Mouse (Mus musculus) MEL (cell line): Measurements from ENCODE around the gene Tmem109. TPM values are rescaled to one million over a fixed set of nuclear protein-coding genes. Genes with fewer than 3 reads are reported as not detected.
A peak's percentile ranks its signal among the peaks of the same experiment; 100 is the strongest.

Source experiments
- DNase-seq: peaks from one replicate; pipeline ENCODE4 v3.0.0; 2011; ENCODE audit warnings: low read depth, low spot score
- H3K27ac ChIP-seq: 2 replicates; pipeline ENCODE4 v1.5.1; 2012; ENCODE audit warnings: low read depth, mild to moderate bottlenecking, control low read depth, low read length, moderate library complexity; ENCODE audit not compliant: control insufficient read depth
- H3K27me3 ChIP-seq, 2 experiments: fragments of 150-350 bp in 1 of 2; sonication (generic) in 1 of 2; 2 replicates each; pipeline ENCODE4 v1.6.1; 2012; ENCODE audit warnings: low read length in 2 of 2, mild to moderate bottlenecking in 2 of 2, improper control_type of control experiment in 1 of 2, moderate library complexity in 1 of 2; ENCODE audit not compliant: insufficient read depth in 2 of 2, control insufficient read depth in 1 of 2
- H3K36me3 ChIP-seq, 2 experiments: 2 replicates each; pipeline ENCODE4 v1.6.1; 2012 to 2014; ENCODE audit warnings: low read length in 2 of 2, improper control_type of control experiment in 1 of 2, inconsistent platforms in 1 of 2, mild to moderate bottlenecking in 1 of 2; ENCODE audit not compliant: insufficient read depth in 2 of 2, control insufficient read depth in 1 of 2
- H3K4me1 ChIP-seq, 2 experiments: fragments of 150-350 bp in 1 of 2; sonication (generic) in 1 of 2; 2 replicates each; pipeline ENCODE4 v1.6.1; 2012; ENCODE audit warnings: low read length in 2 of 2, improper control_type of control experiment in 1 of 2, mild to moderate bottlenecking in 1 of 2; ENCODE audit not compliant: insufficient read depth in 2 of 2, control insufficient read depth in 1 of 2
- H3K4me3 ChIP-seq, 2 experiments: fragments of 150-350 bp in 1 of 2; sonication (generic) in 1 of 2; 2 replicates each; pipeline ENCODE4 v1.5.1; 2012; ENCODE audit warnings: low read depth in 2 of 2, low read length in 2 of 2, mild to moderate bottlenecking in 2 of 2, moderate library complexity in 2 of 2, control low read depth in 1 of 2, improper control_type of control experiment in 1 of 2; ENCODE audit not compliant: control insufficient read depth in 1 of 2, insufficient read depth in 1 of 2
- H3K79me2 ChIP-seq: 2 replicates; pipeline ENCODE4 v1.6.1; 2012; ENCODE audit warnings: mild to moderate bottlenecking, low read length, moderate library complexity; ENCODE audit not compliant: control insufficient read depth, poor library complexity, insufficient read depth
- H3K9ac ChIP-seq: 2 replicates; pipeline ENCODE4 v1.6.1; 2012; ENCODE audit warnings: low read depth, mild to moderate bottlenecking, control low read depth, low read length, moderate library complexity; ENCODE audit not compliant: control insufficient read depth, poor library complexity, severe bottlenecking
- H3K9me3 ChIP-seq: fragments of 150-350 bp; sonication (generic); replicated peaks from 2 replicates; pipeline ENCODE4 v1.6.1; 2012; ENCODE audit warnings: mild to moderate bottlenecking, low read length, improper control_type of control experiment, moderate library complexity; ENCODE audit not compliant: insufficient read depth
- BHLHE40 ChIP-seq: IDR thresholded peaks from 2 replicates; pipeline ENCODE4 v1.6.1; 2012; ENCODE audit warnings: low read depth, mild to moderate bottlenecking, inconsistent platforms, low read length, improper control_type of control experiment, borderline replicate concordance
- CHD1 ChIP-seq: IDR thresholded peaks from 2 replicates; pipeline ENCODE4 v1.6.1; 2012; ENCODE audit warnings: low read depth, mild to moderate bottlenecking, inconsistent platforms, low read length, improper control_type of control experiment
- CHD2 ChIP-seq: IDR thresholded peaks from 2 replicates; pipeline ENCODE4 v1.6.1; 2011; ENCODE audit warnings: low read length, improper control_type of control experiment
- ELF1 ChIP-seq: IDR thresholded peaks from 2 replicates; pipeline ENCODE4 v1.6.1; 2014; ENCODE audit warnings: low read depth, mild to moderate bottlenecking, inconsistent platforms, low read length, improper control_type of control experiment, moderate library complexity
- ETS1 ChIP-seq: IDR thresholded peaks from 2 replicates; pipeline ENCODE4 v1.6.1; 2012; ENCODE audit warnings: low read depth, mild to moderate bottlenecking, inconsistent platforms, low read length, improper control_type of control experiment, moderate library complexity
- GATA1 ChIP-seq: IDR thresholded peaks from 2 replicates; pipeline ENCODE4 v1.6.1; 2011; ENCODE audit warnings: low read depth, low read length, improper control_type of control experiment
- JUND ChIP-seq: IDR thresholded peaks from 2 replicates; pipeline ENCODE4 v1.6.1; 2011; ENCODE audit warnings: low read depth, mild to moderate bottlenecking, improper control_type of control experiment, low read length
- KAT2A ChIP-seq: conservative IDR thresholded peaks from 2 replicates; pipeline ENCODE4 v1.6.1; 2012; ENCODE audit warnings: low read depth, low read length, improper control_type of control experiment, inconsistent platforms
- MAFK ChIP-seq: IDR thresholded peaks from 2 replicates; pipeline ENCODE4 v1.6.1; 2011; ENCODE audit warnings: low read depth, mild to moderate bottlenecking, low read length, improper control_type of control experiment, borderline replicate concordance
- MAX ChIP-seq: IDR thresholded peaks from 2 replicates; pipeline ENCODE4 v1.6.1; 2011; ENCODE audit warnings: low read length, improper control_type of control experiment
- MAZ ChIP-seq: IDR thresholded peaks from 2 replicates; pipeline ENCODE4 v1.6.1; 2012; ENCODE audit warnings: low read depth, mild to moderate bottlenecking, inconsistent platforms, low read length, improper control_type of control experiment
- MEF2A ChIP-seq: IDR thresholded peaks from 2 replicates; pipeline ENCODE4 v1.6.1; 2014; ENCODE audit warnings: low read depth, mild to moderate bottlenecking, inconsistent platforms, low read length, improper control_type of control experiment; ENCODE audit not compliant: poor library complexity, insufficient replicate concordance, severe bottlenecking; ENCODE audit errors: extremely low read depth
- POLR2AphosphoS2 ChIP-seq: IDR thresholded peaks from 2 replicates; pipeline ENCODE4 v1.6.1; 2011; ENCODE audit warnings: low read length, improper control_type of control experiment
- POLR2AphosphoS5 ChIP-seq: IDR thresholded peaks from 2 replicates; pipeline ENCODE4 v1.6.1; 2012; ENCODE audit warnings: low read depth, borderline replicate concordance, mild to moderate bottlenecking, inconsistent platforms, low read length, moderate library complexity, mixed read lengths
- SIN3A ChIP-seq: IDR thresholded peaks from 2 replicates; pipeline ENCODE4 v1.6.1; 2012; ENCODE audit warnings: low read length, improper control_type of control experiment, inconsistent platforms
- TBP ChIP-seq: IDR thresholded peaks from 2 replicates; pipeline ENCODE4 v1.8.0; 2011; ENCODE audit warnings: low read depth, low read length, improper control_type of control experiment
- TCF12 ChIP-seq: IDR thresholded peaks from 2 replicates; pipeline ENCODE4 v1.6.1; 2014; ENCODE audit warnings: low read depth, mild to moderate bottlenecking, inconsistent platforms, low read length, improper control_type of control experiment, moderate library complexity
- UBTF ChIP-seq: IDR thresholded peaks from 2 replicates; pipeline ENCODE4 v1.6.1; 2012; ENCODE audit warnings: low read depth, mild to moderate bottlenecking, inconsistent platforms, low read length, improper control_type of control experiment, moderate library complexity, borderline replicate concordance; ENCODE audit not compliant: insufficient read depth
- USF1 ChIP-seq: IDR thresholded peaks from 2 replicates; pipeline ENCODE4 v1.6.1; 2014; ENCODE audit warnings: low read depth, mild to moderate bottlenecking, inconsistent platforms, low read length, improper control_type of control experiment, moderate library complexity
- ZKSCAN1 ChIP-seq: IDR thresholded peaks from 2 replicates; pipeline ENCODE4 v1.6.1; 2012; ENCODE audit warnings: low read depth, mild to moderate bottlenecking, inconsistent platforms, low read length, improper control_type of control experiment, moderate library complexity
- polyA plus RNA-seq, 2 experiments: library from polyadenylated mRNA; stranded (reverse) in 1 of 2; unstranded in 1 of 2; fragments of >175 nt in 1 of 2; fragments of >200 nt in 1 of 2; gene quantifications; 2 replicates each; pipeline versions ENCODE4 v1.2.1 to v1.2.4; 2012; ENCODE audit warnings: low replicate concordance in 2 of 2, low read depth in 1 of 2; ENCODE audit not compliant: insufficient read length in 2 of 2, insufficient read depth in 1 of 2, missing spikeins in 1 of 2
- total RNA-seq: library from RNA; depleted of rRNA; stranded (reverse); fragments of 300-350 nt; gene quantifications from 2 replicates; pipeline ENCODE4 v1.2.3, GENCODE M21; 2012

Gene Tmem109
- total and polyA plus RNA-seq, 3 experiments, result 30.4 to 42.4 TPM; not detected in 1

- TF ChIP-seq SIN3A (no peak), POLR2AphosphoS2 (no peak), TBP (no peak), MAX (no peak), UBTF (no peak), ZKSCAN1 (no peak), TCF12 (no peak), MEF2A (no peak), BHLHE40 (no peak), MAZ (no peak), MAFK (no peak), CHD1 (no peak), ELF1 (no peak), CHD2 (no peak), ETS1 (no peak), JUND (no peak), POLR2AphosphoS5 (no peak), GATA1 (no peak)
- Histone ChIP-seq H3K27ac (no peak overlapping the region), H3K4me3 (peak overlapping the region; percentile 69 to 97), H3K27me3 (no peaks in the 10 kb centered on the region), H3K36me3 (peaks cover 6 to 13% of the 10 kb centered on the region in 2 experiments; a peak in 3 of 4 replicates), H3K9ac (peak overlapping the region; percentile 97), H3K79me2 (peaks cover 35% of the 10 kb centered on the region), H3K4me1 (peaks cover 0 to 7% of the 10 kb centered on the region in 2 experiments; a peak in 1 of 4 replicates), H3K9me3 (no peaks in the 10 kb centered on the region)
- DNase-seq, result no peak
These were observed 15.0 kb upstream of the Tmem109 start for GRCm38 (mm10) chr19:10896849-10897248.

DNA sequence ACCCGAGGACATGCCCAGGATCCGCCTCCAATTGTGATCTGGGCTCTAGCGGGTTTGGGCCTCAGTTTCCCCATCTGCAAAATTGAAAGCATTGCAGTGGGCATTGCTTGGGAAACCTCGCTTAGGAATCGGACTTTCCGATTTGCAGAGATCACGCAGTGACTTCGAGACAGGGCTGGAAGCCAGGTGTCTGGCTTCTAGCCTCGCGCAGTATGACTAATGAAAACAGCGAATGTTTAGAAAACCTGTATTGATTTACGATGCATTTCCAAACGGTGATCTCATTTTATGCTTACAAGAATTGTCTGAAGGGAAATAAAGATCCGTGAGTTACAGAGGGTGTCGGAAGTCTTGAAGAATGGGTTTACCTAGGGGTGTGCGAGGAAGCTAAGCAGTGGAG lies 13.9 kb upstream of the Tmem109 start:
- Histone ChIP-seq H3K4me3 (peak overlapping the region; percentile 69 to 97), H3K27me3 (no peaks in the 10 kb centered on the region; a peak in 1 of 4 replicates), H3K4me1 (peaks cover 0 to 7% of the 10 kb centered on the region in 2 experiments; a peak in 1 of 4 replicates), H3K27ac (peak overlapping the region; percentile 78), H3K36me3 (peaks cover 3 to 13% of the 10 kb centered on the region in 2 experiments; a peak in 3 of 4 replicates), H3K79me2 (peaks cover 35% of the 10 kb centered on the region), H3K9me3 (no peaks in the 10 kb centered on the region), H3K9ac (peak overlapping the region; percentile 97)
- TF ChIP-seq KAT2A (0 out of 2 replicates have a peak, but pooled peaks have one; percentile 23), USF1 (no peak), CHD1 (0 out of 2 replicates have a peak, but pooled peaks have one; percentile 54)
- DNase-seq, result no peak
